Mouse (Mus musculus) left cerebral cortex, postnatal 25 days (tissue): Measurements from ENCODE around the gene Cables2. TPM values are rescaled to one million over a fixed set of nuclear protein-coding genes. Genes with fewer than 3 reads are reported as not detected.

Experiments used
- DNase-seq, 2 experiments: peaks; one replicate each; pipeline ENCODE4 v3.0.0; 2022; ENCODE audit warnings: low spot score in 2 of 2, mixed read lengths in 1 of 2
- intact Hi-C: fragments of 180-260 bp; cut with DNase I; formaldehyde crosslinking; loops from one replicate; pipeline ENCODE4 v1.15.1; 2025
- microRNA-seq, 2 experiments: library from miRNA; unstranded; fragments of <30 nt; microRNA quantifications; one replicate each; pipeline ENCODE4 v1.2.0; 2022
- total RNA-seq, 2 experiments: library from RNA; stranded (reverse); gene quantifications; 2 replicates each; pipeline ENCODE4 v1.2.3; 2021

The Cables2 gene
- total RNA-seq, 2 experiments from 2014 or later, result 23.9 to 30.4 TPM

GRCm38 (mm10) chr2:180214352-180214978, 58.8 kb downstream of the Cables2 start:
- intact Hi-C loops, result no loop called here
- no peak for DNase-seq

- intact Hi-C loops, result no loop called here
- DNase-seq, result no peak
These were observed 61.0 kb downstream of the Cables2 start for GRCm38 (mm10) chr2:180212255-180212654.

- intact Hi-C loops, result loop anchor here (1.0 to 10.0 kb wide), 2 partner anchors 42 to 136 kb away; no protein-coding TSS in a partner anchor
These were observed 64.3 kb downstream of the Cables2 start for GRCm38 (mm10) chr2:180208976-180209375.

More at GRCm38 (mm10) chr2:180208976-180209375, 64.3 kb downstream of the Cables2 start:
- DNase-seq, result no peak

Small RNA genes within 50 kb of the gene (microRNA-seq; reads per million reads assigned to microRNA genes)
- gene Mir3091, result 0 reads per million in 2 experiments

Other genes with a start within 250 kb of the Cables2 start
- 100 to 1,000 TPM; 116 to 118 TPM for gene Lsm14b, start 248.5 kb downstream of the Cables2 start, total RNA-seq
- 100 to 1,000 TPM; 164 to 168 TPM for gene Psma7, start 231.1 kb downstream of the Cables2 start, total RNA-seq
- gene Ss18l1, start 231.0 kb downstream of the Cables2 start, total RNA-seq, result 10 to 100 TPM; 34.8 to 36.0 TPM
- gene Mtg2, start 202.9 kb downstream of the Cables2 start, total RNA-seq, result 10 to 100 TPM; 14.9 to 19.2 TPM
- gene Hrh3, start 169.0 kb downstream of the Cables2 start, total RNA-seq, result 10 to 100 TPM; 74.4 to 96.9 TPM
- gene Osbpl2, start 154.2 kb downstream of the Cables2 start, total RNA-seq, result 10 to 100 TPM; 43.9 to 47.8 TPM
- gene Adrm1, start 102.0 kb downstream of the Cables2 start, total RNA-seq, result 100 to 1,000 TPM in 1 of 2 experiments, 10 to 100 TPM in 1; 91.6 to 103 TPM
- gene Lama5, start 47.6 kb downstream of the Cables2 start, total RNA-seq, result 1 to 10 TPM; 6.0 to 6.7 TPM
- 100 to 1,000 TPM; 648 to 660 TPM for gene Rps21, start 16.1 kb downstream of the Cables2 start, total RNA-seq
- gene Rbbp8nl, start 16.4 kb upstream of the Cables2 start, total RNA-seq, result not detected
- not detected for gene Gata5, start 61.2 kb upstream of the Cables2 start, total RNA-seq
- 1 to 10 TPM in 1 of 2 experiments, under 1 TPM in 1; 0.94 to 1.5 TPM for gene Slco4a1, start 182.7 kb upstream of the Cables2 start, total RNA-seq
- 1 to 10 TPM; 7.1 to 9.2 TPM for gene Ntsr1, start 226.5 kb upstream of the Cables2 start, total RNA-seq